Mouse (Mus musculus) cerebellum, postnatal 25 days (tissue): ENCODE measurements at regions not wholly inside any gene's neighbourhood (a gene's known extent, or its start where the extent isn't known, plus 50 kb on each side); places are given as distances from the start of the nearest gene placed in this dataset.
A peak's percentile ranks its signal among the peaks of the same experiment; 100 is the strongest.

Experiments
- DNase-seq, 2 experiments: peaks; one replicate each; pipeline ENCODE4 v3.0.0; 2021; ENCODE audit warnings: mixed read lengths in 2 of 2

GRCm38 (mm10) chr3:27815201-27815695 lies 80.9 kb downstream of the Tmem212 start:
- DNase-seq: no peak

GRCm38 (mm10) chr3:27804271-27804670 lies 91.9 kb downstream of the Tmem212 start:
- no peak for DNase-seq

- no peak for DNase-seq
Observed at GRCm38 (mm10) chr3:27791633-27791951, 80.5 kb upstream of the Fndc3b start.

GRCm38 (mm10) chr3:27790932-27791632 lies 80.0 kb upstream of the Fndc3b start:
- no peak for DNase-seq

GRCm38 (mm10) chr3:27783926-27784325 lies 72.8 kb upstream of the Fndc3b start:
- DNase-seq: no peak

- DNase-seq: no peak
Observed at GRCm38 (mm10) chr3:27783476-27783875, 72.4 kb upstream of the Fndc3b start.

- peak in 1 of 2 experiments; percentile 16 for DNase-seq
Observed at GRCm38 (mm10) chr3:27782056-27782765, 71.1 kb upstream of the Fndc3b start.

- DNase-seq: no peak
Observed at GRCm38 (mm10) chr3:27779892-27780291, 68.8 kb upstream of the Fndc3b start.

GRCm38 (mm10) chr3:27777751-27778150 lies 66.6 kb upstream of the Fndc3b start:
- peak in 1 of 2 experiments; percentile 18 for DNase-seq

GRCm38 (mm10) chr3:27773176-27773575 lies 62.1 kb upstream of the Fndc3b start:
- DNase-seq: no peak

- DNase-seq: no peak
Observed at GRCm38 (mm10) chr3:27769438-27769837, 58.3 kb upstream of the Fndc3b start.

GRCm38 (mm10) chr3:27767188-27767587 lies 56.1 kb upstream of the Fndc3b start:
- DNase-seq: no peak

GRCm38 (mm10) chr3:27766421-27766820 lies 55.3 kb upstream of the Fndc3b start:
- DNase-seq: no peak

GRCm38 (mm10) chr3:27765929-27766328 lies 54.8 kb upstream of the Fndc3b start:
- DNase-seq: no peak

- no peak for DNase-seq
Observed at GRCm38 (mm10) chr3:27764556-27764955, 53.4 kb upstream of the Fndc3b start.

- no peak for DNase-seq
Observed at GRCm38 (mm10) chr3:27761031-27761430, 49.9 kb upstream of the Fndc3b start.
